Mouse (Mus musculus) lung, postnatal 25 days (tissue): ENCODE data around the gene Mtpn.

Experiments used
- DNase-seq: peaks from one replicate; pipeline ENCODE4 v3.0.0; 2022; ENCODE audit warnings: low spot score

The Mtpn gene

GRCm38 (mm10) chr6:35539304-35540009 lies at the start of gene Mtpn:
Mtpn (minus strand) TSS chr6:35539888.
- peak; percentile 99 for DNase-seq

- DNase-seq: no peak
Observed at GRCm38 (mm10) chr6:35568731-35569130, 29.0 kb upstream of the Mtpn start.

GRCm38 (mm10) chr6:35567755-35568154 lies 28.1 kb upstream of the Mtpn start:
- DNase-seq: peak; percentile 56

- no peak for DNase-seq
Observed at GRCm38 (mm10) chr6:35559950-35560349, 20.3 kb upstream of the Mtpn start.

- no peak for DNase-seq
Observed at GRCm38 (mm10) chr6:35544352-35544751, 4.7 kb upstream of the Mtpn start.

GRCm38 (mm10) chr6:35542656-35543400 lies 3.1 kb upstream of the Mtpn start:
- DNase-seq: no peak

GRCm38 (mm10) chr6:35540377-35540776 lies 689 bp upstream of the Mtpn start:
- no peak for DNase-seq

- peak; percentile 16 for DNase-seq
Observed at GRCm38 (mm10) chr6:35538757-35539303, 858 bp downstream of the Mtpn start.

GRCm38 (mm10) chr6:35536021-35536420 lies 3.7 kb downstream of the Mtpn start:
- DNase-seq: no peak

GRCm38 (mm10) chr6:35513362-35513761 lies 26.3 kb downstream of the Mtpn start:
- DNase-seq: no peak

- DNase-seq: no peak
Observed at GRCm38 (mm10) chr6:35504781-35505180, 34.9 kb downstream of the Mtpn start.

- no peak for DNase-seq
Observed at GRCm38 (mm10) chr6:35502904-35503303, 36.8 kb downstream of the Mtpn start.

GRCm38 (mm10) chr6:35499978-35500667 lies 39.6 kb downstream of the Mtpn start:
- peak; percentile 26 for DNase-seq

- no peak for DNase-seq
Observed at GRCm38 (mm10) chr6:35497406-35497805, 42.3 kb downstream of the Mtpn start.

GRCm38 (mm10) chr6:35493851-35494250 lies 45.8 kb downstream of the Mtpn start:
- no peak for DNase-seq

- DNase-seq: no peak
Observed at GRCm38 (mm10) chr6:35479651-35480335, 59.9 kb downstream of the Mtpn start.

GRCm38 (mm10) chr6:35476830-35477229 lies 62.9 kb downstream of the Mtpn start:
- no peak for DNase-seq

- no peak for DNase-seq
Observed at GRCm38 (mm10) chr6:35463450-35464395, 76.0 kb downstream of the Mtpn start.

GRCm38 (mm10) chr6:35462484-35462883 lies 77.2 kb downstream of the Mtpn start:
- no peak for DNase-seq
